Mouse (Mus musculus) embryonic facial prominence, embryonic 12.5 days (tissue): ENCODE measurements at regions not wholly inside any gene's neighbourhood (a gene's known extent, or its start where the extent isn't known, plus 50 kb on each side); places are given as distances from the start of the nearest gene placed in this dataset.

Source experiments
- ATAC-seq: fragments of 200-750 bp; cut with Nextera tagmentation; 2 replicates; pipeline ENCODE4 v1.8.0; 2017; ENCODE audit not compliant: insufficient number of reproducible peaks, insufficient read depth, low FRiP score, low TSS enrichment
- H3K27ac ChIP-seq: fragments of 300-500 bp; sonication (generic); 2 replicates; pipeline ENCODE4 v1.5.1; 2016; ENCODE audit warnings: mild to moderate bottlenecking
- H3K27me3 ChIP-seq: fragments of 300-500 bp; sonication (generic); 2 replicates; pipeline ENCODE4 v1.6.1; 2016; ENCODE audit warnings: mild to moderate bottlenecking, moderate library complexity
- H3K36me3 ChIP-seq: fragments of 300-500 bp; sonication (generic); 2 replicates; pipeline ENCODE4 v1.6.1; 2016; ENCODE audit warnings: mild to moderate bottlenecking
- H3K4me1 ChIP-seq: fragments of 300-500 bp; sonication (generic); 2 replicates; pipeline ENCODE4 v1.6.1; 2016
- H3K4me2 ChIP-seq: fragments of 300-500 bp; sonication (generic); replicated peaks from 2 replicates; pipeline ENCODE4 v1.6.1; 2016; ENCODE audit warnings: mild to moderate bottlenecking, moderate library complexity
- H3K4me3 ChIP-seq: fragments of 300-500 bp; sonication (generic); 2 replicates; pipeline ENCODE4 v1.5.1; 2016; ENCODE audit warnings: mild to moderate bottlenecking
- H3K9ac ChIP-seq: fragments of 300-500 bp; sonication (generic); 2 replicates; pipeline ENCODE4 v1.6.1; 2016; ENCODE audit warnings: mild to moderate bottlenecking, moderate library complexity
- H3K9me3 ChIP-seq: fragments of 300-500 bp; sonication (generic); 2 replicates; pipeline ENCODE4 v1.6.1; 2016; ENCODE audit warnings: mild to moderate bottlenecking, moderate library complexity
- WGBS: fragments of 180-500 bp; shearing (Covaris S2); methylation state at CpG from one replicate; pipeline ENCODE4 v1.1.7; 2016; 5-methylcytosine and 5-hydroxymethylcytosine counted together

GRCm38 (mm10) chr10:92097562-92097961, 624.7 kb downstream of the Nedd1 start:
- H3K27ac ChIP-seq = no peak overlapping the region
- H3K9me3 ChIP-seq = no peaks in the 10 kb centered on the region
- no peaks in the 10 kb centered on the region for H3K4me1 ChIP-seq
- H3K9ac ChIP-seq = no peak overlapping the region
- no peak overlapping the region for H3K4me3 ChIP-seq
- no peak for ATAC-seq
- 31% methylated on average over 7 of the region's 7 CpGs for whole genome bisulfite sequencing
- no peaks in the 10 kb centered on the region for H3K27me3 ChIP-seq
- H3K36me3 ChIP-seq = no peaks in the 10 kb centered on the region
- H3K4me2 ChIP-seq = no peak overlapping the region

GRCm38 (mm10) chr10:92097081-92097480, 625.1 kb downstream of the Nedd1 start:
- ATAC-seq = no peak
- no peak overlapping the region for H3K9ac ChIP-seq
- H3K36me3 ChIP-seq = no peaks in the 10 kb centered on the region
- H3K4me2 ChIP-seq = no peak overlapping the region
- no peaks in the 10 kb centered on the region for H3K4me1 ChIP-seq
- H3K4me3 ChIP-seq = no peak overlapping the region
- no peak overlapping the region for H3K27ac ChIP-seq
- no peaks in the 10 kb centered on the region for H3K9me3 ChIP-seq
- WGBS = 73% methylated on average over 4 of the region's 4 CpGs
- no peaks in the 10 kb centered on the region for H3K27me3 ChIP-seq

- Histone ChIP-seq H3K4me1 (no peaks in the 10 kb centered on the region), H3K27ac (no peak overlapping the region), H3K9me3 (no peaks in the 10 kb centered on the region), H3K4me3 (no peak overlapping the region), H3K27me3 (no peaks in the 10 kb centered on the region), H3K36me3 (no peaks in the 10 kb centered on the region), H3K4me2 (no peak overlapping the region), H3K9ac (no peak overlapping the region)
- no peak for ATAC-seq
- 60% methylated on average over 9 of the region's 9 CpGs for WGBS
Measured at GRCm38 (mm10) chr10:92091480-92092395, 630.5 kb downstream of the Nedd1 start.

GRCm38 (mm10) chr10:92082111-92082510, 640.1 kb downstream of the Nedd1 start:
- no peak overlapping the region for H3K27ac ChIP-seq
- WGBS = 79% methylated on average over 4 of the region's 4 CpGs
- no peaks in the 10 kb centered on the region for H3K27me3 ChIP-seq
- H3K4me1 ChIP-seq = peaks cover 6% of the 10 kb centered on the region; the same call in 1 of the 2 replicates
- H3K36me3 ChIP-seq = no peaks in the 10 kb centered on the region
- ATAC-seq = no peak
- no peak overlapping the region for H3K4me2 ChIP-seq
- no peak overlapping the region for H3K4me3 ChIP-seq
- H3K9me3 ChIP-seq = no peaks in the 10 kb centered on the region
- no peak overlapping the region for H3K9ac ChIP-seq

GRCm38 (mm10) chr10:92081199-92081598, 641.0 kb downstream of the Nedd1 start:
- Histone ChIP-seq H3K4me3 (no peak overlapping the region), H3K4me2 (no peak overlapping the region), H3K9me3 (no peaks in the 10 kb centered on the region), H3K27me3 (no peaks in the 10 kb centered on the region), H3K36me3 (no peaks in the 10 kb centered on the region), H3K9ac (no peak overlapping the region), H3K4me1 (peaks cover 6% of the 10 kb centered on the region; the same call in 1 of the 2 replicates), H3K27ac (no peak overlapping the region)
- whole genome bisulfite sequencing = 49% methylated on average over 1 of the region's 1 CpGs
- no peak for ATAC-seq

- Histone ChIP-seq H3K4me1 (peaks cover 10% of the 10 kb centered on the region), H3K36me3 (no peaks in the 10 kb centered on the region), H3K4me3 (no peak overlapping the region), H3K9ac (no peak overlapping the region), H3K4me2 (no peak overlapping the region), H3K27ac (no peak overlapping the region), H3K9me3 (no peaks in the 10 kb centered on the region), H3K27me3 (no peaks in the 10 kb centered on the region)
- 25% methylated on average over 4 of the region's 4 CpGs for WGBS
- no peak for ATAC-seq
Measured at GRCm38 (mm10) chr10:92079421-92079820, 642.8 kb downstream of the Nedd1 start.

- WGBS = 81% methylated on average over 3 of the region's 3 CpGs
Measured at GRCm38 (mm10) chr10:92077291-92077690, 644.9 kb downstream of the Nedd1 start.

GRCm38 (mm10) chr10:92076754-92077153, 645.5 kb downstream of the Nedd1 start:
- no peak for ATAC-seq
- 84% methylated on average over 2 of the region's 3 CpGs for WGBS
- Histone ChIP-seq H3K4me1 (peaks cover 19% of the 10 kb centered on the region), H3K4me2 (no peak overlapping the region), H3K27me3 (no peaks in the 10 kb centered on the region), H3K27ac (no peak overlapping the region), H3K9me3 (no peaks in the 10 kb centered on the region), H3K9ac (no peak overlapping the region), H3K36me3 (no peaks in the 10 kb centered on the region), H3K4me3 (no peak overlapping the region)

More at GRCm38 (mm10) chr10:92077291-92077690, 644.9 kb downstream of the Nedd1 start:
- Histone ChIP-seq H3K9me3 (no peaks in the 10 kb centered on the region), H3K4me1 (peaks cover 19% of the 10 kb centered on the region), H3K4me2 (no peak overlapping the region), H3K36me3 (no peaks in the 10 kb centered on the region), H3K9ac (no peak overlapping the region), H3K27me3 (no peaks in the 10 kb centered on the region), H3K27ac (no peak overlapping the region), H3K4me3 (no peak overlapping the region)
- ATAC-seq = no peak

GRCm38 (mm10) chr10:92075469-92075868, 646.8 kb downstream of the Nedd1 start:
- no peak overlapping the region for H3K4me2 ChIP-seq
- H3K9ac ChIP-seq = no peak overlapping the region
- no peak for ATAC-seq
- H3K36me3 ChIP-seq = no peaks in the 10 kb centered on the region
- no peak overlapping the region for H3K4me3 ChIP-seq
- no peak overlapping the region for H3K27ac ChIP-seq
- 60% methylated on average over 8 of the region's 8 CpGs for WGBS
- no peaks in the 10 kb centered on the region for H3K27me3 ChIP-seq
- H3K4me1 ChIP-seq = peaks cover 17% of the 10 kb centered on the region
- no peaks in the 10 kb centered on the region for H3K9me3 ChIP-seq

GRCm38 (mm10) chr10:92074698-92075394, 647.4 kb downstream of the Nedd1 start:
- Histone ChIP-seq H3K9ac (no peak overlapping the region), H3K4me3 (no peak overlapping the region), H3K4me2 (no peak overlapping the region), H3K27me3 (no peaks in the 10 kb centered on the region), H3K27ac (no peak overlapping the region), H3K36me3 (no peaks in the 10 kb centered on the region), H3K4me1 (peaks cover 16% of the 10 kb centered on the region), H3K9me3 (no peaks in the 10 kb centered on the region)
- WGBS = 84% methylated on average over 11 of the region's 11 CpGs
- no peak for ATAC-seq

- WGBS = 25% methylated on average over 5 of the region's 5 CpGs
- Histone ChIP-seq H3K9ac (no peak overlapping the region), H3K4me2 (no peak overlapping the region; the same call in 1 of the 2 replicates), H3K36me3 (no peaks in the 10 kb centered on the region), H3K27ac (0 out of 2 replicates have a peak overlapping the region, but pooled peaks have one; percentile 12), H3K4me1 (peaks cover 13% of the 10 kb centered on the region), H3K4me3 (no peak overlapping the region), H3K27me3 (no peaks in the 10 kb centered on the region), H3K9me3 (no peaks in the 10 kb centered on the region)
- no peak for ATAC-seq
Measured at GRCm38 (mm10) chr10:92073873-92074390, 648.3 kb downstream of the Nedd1 start.

- no peak for ATAC-seq
- no peaks in the 10 kb centered on the region for H3K9me3 ChIP-seq
- no peak overlapping the region for H3K9ac ChIP-seq
- no peak overlapping the region for H3K4me2 ChIP-seq
- H3K27me3 ChIP-seq = no peaks in the 10 kb centered on the region
- H3K36me3 ChIP-seq = no peaks in the 10 kb centered on the region
- H3K27ac ChIP-seq = no peak overlapping the region
- no peak overlapping the region for H3K4me3 ChIP-seq
- no peaks in the 10 kb centered on the region for H3K4me1 ChIP-seq
Measured at GRCm38 (mm10) chr10:92044783-92045182, 677.4 kb downstream of the Nedd1 start.
